Comparison of ENCODE assay signal across 8 mouse cellular contexts in genomic region chr4:151128641-151129541, GRCm38 (mm10). TPM values are rescaled to one million over a fixed set of nuclear protein-coding genes. Genes with fewer than 3 reads are reported as not detected.
DNase-seq lines count a peak whose midpoint lies in the region; ATAC-seq and TF ChIP-seq lines count a peak whose summit lies in the region.

No protein-coding gene starts in this region.

- WGBS in lung, embryonic 15.5 days: under 1% methylated on average over 69 of the region's 69 CpGs
- WGBS in lung, adult 2 months: 1% methylated on average over 69 of the region's 69 CpGs
- WGBS in embryonic facial prominence, embryonic 11.5 days: under 1% methylated on average over 69 of the region's 69 CpGs
- WGBS in heart, postnatal 0 days: under 1% methylated on average over 69 of the region's 69 CpGs

- H3K36me3 ChIP-seq in lung, embryonic 15.5 days: no peaks in the 10 kb centered on the region
- no peaks in the 10 kb centered on the region for H3K36me3 ChIP-seq in embryonic facial prominence, embryonic 11.5 days (replicated peaks; ENCODE audit: control insufficient read depth, insufficient read depth, low read depth, low read length)
- no peaks in the 10 kb centered on the region for H3K36me3 ChIP-seq in heart, postnatal 0 days (replicated peaks; ENCODE audit: control insufficient read depth, insufficient read depth, low read length)

- TF ChIP-seq CTCF in lung, adult 2 months (IDR thresholded peaks at IDR 0.05; ENCODE audit: insufficient read depth, low read length): no peak
- peak; percentile 58 for TF ChIP-seq CTCF in heart, postnatal 0 days (IDR thresholded peaks at IDR 0.05; ENCODE audit: low read depth)

- H3K27ac ChIP-seq in lung, embryonic 15.5 days: peak overlapping the region; percentile 27; the same call in 1 of the 2 replicates
- H3K27ac ChIP-seq in embryonic facial prominence, embryonic 11.5 days (replicated peaks; ENCODE audit: low read depth, low read length): peak overlapping the region; percentile 93
- peak overlapping the region; percentile 76 for H3K27ac ChIP-seq in heart, postnatal 0 days (ENCODE audit: low read depth)

- no peak for TF ChIP-seq POLR2A in lung, adult 2 months (IDR thresholded peaks at IDR 0.05; ENCODE audit: borderline replicate concordance, extremely low read depth, low read depth, low read length)

- no peaks in the 10 kb centered on the region for H3K9me3 ChIP-seq in lung, embryonic 15.5 days
- no peaks in the 10 kb centered on the region for H3K9me3 ChIP-seq in embryonic facial prominence, embryonic 11.5 days (replicated peaks; ENCODE audit: control insufficient read depth, low read length)
- H3K9me3 ChIP-seq in heart, postnatal 0 days (replicated peaks; ENCODE audit: control insufficient read depth, low read length): no peaks in the 10 kb centered on the region

- peak overlapping the region; percentile 61 for H3K4me3 ChIP-seq in lung, embryonic 15.5 days
- no peak overlapping the region for H3K4me3 ChIP-seq in lung, adult 2 months (replicated peaks; ENCODE audit: extremely low read depth, low read depth, low read length)
- H3K4me3 ChIP-seq in embryonic facial prominence, embryonic 11.5 days (ENCODE audit: low read depth, low read length): peak overlapping the region; percentile 56
- H3K4me3 ChIP-seq in heart, postnatal 0 days (ENCODE audit: low read depth, low read length): peak overlapping the region; percentile 59

- H3K4me1 ChIP-seq in lung, embryonic 15.5 days: peaks cover 10% of the 10 kb centered on the region; the same call in 1 of the 2 replicates
- no peaks in the 10 kb centered on the region for H3K4me1 ChIP-seq in lung, adult 2 months (ENCODE audit: control insufficient read depth, insufficient read depth, low read length)
- peaks cover 6% of the 10 kb centered on the region; the same call in 1 of the 2 replicates for H3K4me1 ChIP-seq in embryonic facial prominence, embryonic 11.5 days (ENCODE audit: control insufficient read depth, insufficient read depth, low read length)
- peaks cover 13% of the 10 kb centered on the region for H3K4me1 ChIP-seq in heart, postnatal 0 days (ENCODE audit: control insufficient read depth, insufficient read depth)

- ATAC-seq in lung, embryonic 15.5 days (ENCODE audit: borderline replicate concordance, extremely low read depth, low FRiP score, low TSS enrichment): peak; percentile 66; the same call in 1 of the 2 replicates
- peak; percentile 57 for ATAC-seq in embryonic facial prominence, embryonic 11.5 days (replicated peaks; ENCODE audit: insufficient number of reproducible peaks, low FRiP score, low TSS enrichment, low read depth)
- ATAC-seq in heart, postnatal 0 days (ENCODE audit: insufficient read depth, low read depth): peak; percentile 83

- no peak; the same call in 1 of the 2 replicates for TF ChIP-seq EP300 in heart, postnatal 0 days (IDR thresholded peaks at IDR 0.05; ENCODE audit: low read depth)

- no peak for DNase-seq in lung, adult 2 months
- DNase-seq in embryonic facial prominence, embryonic 11.5 days (ENCODE audit: low spot score): peak; percentile 91
- peak; percentile 86 for DNase-seq in heart, postnatal 0 days (ENCODE audit: low spot score)
- peak; percentile 83 to 87 for DNase-seq in layer of hippocampus, postnatal 10 days (ENCODE audit: low spot score in 2 of 2)
- peak; percentile 37 for DNase-seq in lung, postnatal 10 days
- DNase-seq in right cerebral cortex, postnatal 25 days: peak; percentile 86
- DNase-seq in spleen, postnatal 14 days (ENCODE audit: low spot score in 2 of 2): no peak

- H3K4me2 ChIP-seq in lung, embryonic 15.5 days: peak overlapping the region; percentile 99
- peak overlapping the region; percentile 81 for H3K4me2 ChIP-seq in embryonic facial prominence, embryonic 11.5 days (ENCODE audit: low read depth, low read length)
- peak overlapping the region; percentile 93 for H3K4me2 ChIP-seq in heart, postnatal 0 days (ENCODE audit: low read depth, low read length)

- H3K9ac ChIP-seq in lung, embryonic 15.5 days: peak overlapping the region; percentile 60
- H3K9ac ChIP-seq in embryonic facial prominence, embryonic 11.5 days (replicated peaks; ENCODE audit: low read length): peak overlapping the region; percentile 98
- peak overlapping the region; percentile 52 for H3K9ac ChIP-seq in heart, postnatal 0 days (replicated peaks; ENCODE audit: low read depth, low read length)

- no peaks in the 10 kb centered on the region; the same call in 1 of the 2 replicates for H3K27me3 ChIP-seq in lung, embryonic 15.5 days
- no peaks in the 10 kb centered on the region for H3K27me3 ChIP-seq in embryonic facial prominence, embryonic 11.5 days (ENCODE audit: control insufficient read depth, insufficient read depth, low read length)
- peaks cover 9% of the 10 kb centered on the region; the same call in 1 of the 2 replicates for H3K27me3 ChIP-seq in heart, postnatal 0 days (ENCODE audit: control insufficient read depth, insufficient read depth, low read length)

RNA-seq across cellular contexts. Expression of gene Gm13090, which starts 39.5 kb away (rescaled TPM):
- polyA plus RNA-seq in lung, embryonic 15.5 days (2015; fragmentation: Nextera tagmentation; extraction: Ambion mirVana): not detected in 2 replicates
- not detected in 2 replicates for polyA plus RNA-seq in lung, adult 2 months (2012; rRNA removed)
- not detected in 2 replicates for polyA plus RNA-seq in embryonic facial prominence, embryonic 11.5 days (2014; fragmentation: Nextera tagmentation; extraction: Ambion mirVana)
- not detected in 2 replicates for total RNA-seq in heart, postnatal 0 days (2014; rRNA removed; ENCODE audit: low replicate concordance)
- 0.26 TPM in 1 of 2 replicates, not detected in the other for polyA plus RNA-seq in heart, postnatal 0 days (2015; fragmentation: Nextera tagmentation; extraction: Ambion mirVana)
- total RNA-seq in layer of hippocampus, postnatal 10 days (2021): not detected

Comparison
In these comparisons a context has a peak if more than half of its experiments do, and no peak if none do; other contexts are left out.
1. DNase-seq: peak in embryonic facial prominence, embryonic 11.5 days (single experiment), heart, postnatal 0 days (single experiment), layer of hippocampus, postnatal 10 days (2 of 2), lung, postnatal 10 days (single experiment) and right cerebral cortex, postnatal 25 days (single experiment); none in lung, adult 2 months (single experiment) and spleen, postnatal 14 days (0 of 2).
2. H3K27ac ChIP-seq: peak in every context shown above with its lines; median percentile 93 in embryonic facial prominence, embryonic 11.5 days; 76 in heart, postnatal 0 days; 27 in lung, embryonic 15.5 days.
3. Peak in every context shown above with its lines, with median percentiles within 50 percentile points of each other: ATAC-seq, H3K4me2 ChIP-seq and H3K9ac ChIP-seq.